Mouse (Mus musculus) pancreas, adult 10 weeks (tissue): Measurements from ENCODE around the gene Lrrc57. TPM values are rescaled to one million over a fixed set of nuclear protein-coding genes. Genes with fewer than 3 reads are reported as not detected.

ENCODE experiments used
- polyA plus RNA-seq: library from polyadenylated mRNA; stranded (reverse); fragments of 350-450 nt; fragmentation: Illumina TruSeq; extraction: RNeasy Lipid Tissue Mini Kit (QIAGEN cat#74804); gene quantifications from one replicate; pipeline ENCODE4 v1.2.3, GENCODE M21; 2015; ENCODE audit warnings: low read depth, low replicate concordance; ENCODE audit not compliant: insufficient read depth

The Lrrc57 gene
- 3.5 TPM for polyA plus RNA-seq

DNA sequence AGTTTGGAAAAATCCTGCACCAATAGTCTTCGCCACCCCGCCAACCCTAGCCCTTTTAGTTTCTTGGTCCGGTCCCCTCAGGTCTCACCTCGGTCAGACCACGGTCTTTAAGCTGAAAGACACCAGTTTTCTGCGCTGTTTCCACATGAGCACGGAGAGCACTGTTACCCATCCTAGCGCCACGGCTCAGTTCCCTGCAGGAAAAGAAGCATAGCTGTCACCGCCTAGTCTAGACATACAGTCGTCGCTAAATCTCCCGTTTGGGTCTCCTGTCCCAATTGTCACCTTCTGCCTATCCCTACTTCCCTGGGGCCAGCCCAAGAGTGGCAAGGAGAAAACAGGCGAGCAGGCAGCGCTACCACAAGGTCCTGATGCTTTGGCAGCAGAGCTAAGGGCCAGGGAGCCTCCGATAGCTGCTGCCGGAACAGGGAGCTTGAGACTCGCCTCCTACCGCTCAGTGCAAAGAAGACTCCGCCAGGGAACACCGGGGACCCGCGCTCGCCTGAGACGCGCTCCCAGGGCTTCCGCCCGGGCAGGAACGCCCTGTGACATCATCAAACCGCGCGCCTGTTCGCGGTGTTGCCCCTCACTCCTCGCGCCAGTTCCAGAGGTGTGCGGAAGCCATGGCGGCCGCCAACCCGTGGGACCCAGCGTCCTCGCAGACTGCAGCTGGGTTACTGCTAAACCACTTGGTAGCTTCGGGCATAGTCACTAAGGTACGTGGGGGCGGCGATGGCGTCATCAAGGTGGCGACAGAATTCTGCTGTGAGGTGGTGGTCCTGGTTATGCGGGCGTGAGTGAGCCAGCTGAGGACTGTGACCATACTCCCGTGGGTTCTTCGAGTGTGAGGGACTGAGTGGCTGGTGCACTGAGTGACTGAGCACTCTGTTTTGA lies at the start of gene Lrrc57, which contains the start of gene Haus2:
Gene Lrrc57, minus strand, starts transcription at position 691 of the 894 bp plus-strand sequence.
Gene Haus2, plus strand, starts transcription at position 554 of the 894 bp plus-strand sequence.

GRCm38 (mm10) chr2:120628886-120629735 lies 19.8 kb upstream of the Lrrc57 start, which contains the start of gene Stard9:
Gene Stard9, plus strand, starts transcription at chr2:120629121.

GRCm38 (mm10) chr2:120566886-120567797 lies 42.2 kb downstream of the Lrrc57 start, which contains the start of gene Snap23:
Gene Snap23, plus strand, starts transcription at chr2:120567671.

GRCm38 (mm10) chr2:120563235-120563990 lies 45.9 kb downstream of the Lrrc57 start, which contains the start of gene Zfp106:
Gene Zfp106, minus strand, starts transcription at chr2:120563843.

Other genes with a start within 250 kb of the Lrrc57 start
- 3.6 TPM for gene Ganc, start 205.6 kb downstream of the Lrrc57 start, polyA plus RNA-seq
- gene Tmem87a, start 205.4 kb downstream of the Lrrc57 start, polyA plus RNA-seq: 9.5 TPM
- gene Capn3, start 153.5 kb downstream of the Lrrc57 start, polyA plus RNA-seq: 1.00 TPM
- gene Zfp106, start 45.7 kb downstream of the Lrrc57 start, polyA plus RNA-seq: 14.6 TPM
- gene Snap23, start 41.8 kb downstream of the Lrrc57 start, polyA plus RNA-seq: 12.0 TPM
- 2.6 TPM for gene Haus2, start 137 bp downstream of the Lrrc57 start, polyA plus RNA-seq
- 7.3 TPM for gene Stard9, start 19.6 kb upstream of the Lrrc57 start, polyA plus RNA-seq
- 1.1 TPM for gene Cdan1, start 240.6 kb upstream of the Lrrc57 start, polyA plus RNA-seq
- gene Ttbk2, start 241.1 kb upstream of the Lrrc57 start, polyA plus RNA-seq: 1.2 TPM